Mouse (Mus musculus): ENCODE data around the gene Klk1. TPM values are rescaled to one million over a fixed set of nuclear protein-coding genes. Genes with fewer than 3 reads are reported as not detected.
"Not testable (repeated sequence)": the region's sequence is repeated elsewhere in the genome, so short reads cannot be mapped to it uniquely, and the experiment has no call there.

The Klk1 gene
- polyA plus RNA-seq, 1 experiment from 2014 or later: not detected

DNA sequence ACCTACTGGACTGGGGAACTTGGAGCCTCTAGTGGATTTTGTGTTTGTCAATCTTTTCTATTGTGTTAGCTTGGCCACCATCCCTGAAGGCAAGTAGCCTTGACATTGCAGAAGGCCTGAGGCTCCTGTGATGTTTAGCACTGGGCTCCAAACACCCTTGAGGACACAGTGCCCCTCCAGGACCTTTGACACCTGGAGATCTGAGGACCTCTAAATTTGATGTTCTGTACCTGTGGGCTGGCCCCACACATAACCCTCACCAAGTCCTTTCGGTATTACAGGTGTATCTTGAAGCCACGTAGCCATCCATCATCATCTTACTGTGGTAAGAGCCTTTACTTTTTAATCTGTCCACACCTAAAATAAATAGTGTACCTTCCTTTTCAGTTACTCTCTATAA lies 22.8 kb downstream of the Klk1 start:
- Histone ChIP-seq H3K4me2 (ENCODE audit: low read depth, low read length) (peak overlapping the region; percentile 70), H3K9me3 (ENCODE audit: control insufficient read depth, low read length) (no peaks in the 10 kb centered on the region), H3K9ac (replicated peaks; ENCODE audit: low read depth, low read length) (0 out of 2 replicates have a peak overlapping the region, but pooled peaks have one; percentile 90), H3K36me3 (ENCODE audit: control insufficient read depth, insufficient read depth, low read length) (peaks cover 24% of the 10 kb centered on the region), H3K27me3 (ENCODE audit: control insufficient read depth, insufficient read depth, low read length) (no peaks in the 10 kb centered on the region), H3K4me1 (ENCODE audit: control insufficient read depth, insufficient read depth, low read length) (peaks cover 17% of the 10 kb centered on the region; the same call in 1 of the 2 replicates), H3K27ac (ENCODE audit: low read depth, low read length) (no peak overlapping the region), H3K4me3 (ENCODE audit: low read depth, low read length) (peak overlapping the region; percentile 78)
- ATAC-seq (ENCODE audit: low read depth): no peak
- 97% methylated on average over 2 of the region's 2 CpGs for WGBS

DNA sequence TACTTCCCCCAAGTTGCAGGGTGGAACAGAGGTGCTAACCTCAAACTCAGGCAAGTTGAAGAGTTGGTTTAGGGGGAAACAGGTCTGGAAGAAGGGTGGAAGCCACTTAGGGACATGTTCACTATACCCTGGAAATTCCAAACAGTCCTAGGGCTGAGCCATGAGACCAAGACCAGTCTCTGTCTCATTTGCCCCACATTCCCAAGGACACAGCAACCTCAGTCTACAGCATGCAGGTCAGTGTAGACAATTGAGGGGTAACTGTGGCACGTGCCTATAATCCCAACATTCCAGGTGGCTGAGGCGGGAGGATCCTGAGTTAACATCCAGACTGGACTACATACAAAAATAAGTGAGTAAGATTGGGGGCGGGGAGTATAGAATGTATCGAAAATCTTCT lies 24.1 kb downstream of the Klk1 start:
- H3K36me3 ChIP-seq (ENCODE audit: control insufficient read depth, insufficient read depth, low read length): peaks cover 33% of the 10 kb centered on the region
- 97% methylated on average over 4 of the region's 4 CpGs for WGBS

DNA sequence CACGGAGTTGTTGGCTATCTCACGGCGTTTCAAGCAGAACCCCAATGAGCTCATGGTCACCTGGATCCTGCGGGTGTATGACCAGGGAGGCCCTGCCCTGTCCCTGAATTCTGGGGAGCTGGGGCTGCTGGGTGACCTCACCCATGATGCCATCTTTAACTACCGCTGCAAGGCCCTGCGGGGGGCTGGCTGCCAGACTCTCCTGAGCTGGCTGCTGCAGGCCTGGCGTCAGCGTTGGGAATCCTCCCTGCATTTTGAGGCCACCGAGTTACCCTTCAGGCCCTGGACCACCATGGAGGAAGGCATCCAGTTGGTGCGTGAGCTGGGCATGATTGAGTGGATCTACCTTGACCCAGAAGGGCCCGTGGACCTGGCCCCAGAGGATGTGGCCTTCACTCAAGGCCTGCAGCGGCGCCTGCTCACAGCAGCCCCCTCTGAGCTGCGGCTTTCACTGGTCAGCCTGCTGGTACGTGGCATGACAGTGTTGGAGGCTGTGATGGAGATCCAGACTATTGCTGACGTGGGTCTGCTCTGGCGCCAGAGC lies 25.6 kb downstream of the Klk1 start:
- not testable (repeated sequence) for H3K27me3 ChIP-seq (ENCODE audit: control insufficient read depth, insufficient read depth, low read length); H3K27ac ChIP-seq (ENCODE audit: low read depth, low read length); H3K4me2 ChIP-seq (ENCODE audit: low read depth, low read length); ATAC-seq (ENCODE audit: low read depth); H3K4me3 ChIP-seq (ENCODE audit: low read depth, low read length); H3K9ac ChIP-seq (replicated peaks; ENCODE audit: low read depth, low read length); H3K9me3 ChIP-seq (ENCODE audit: control insufficient read depth, low read length)
- H3K4me1 ChIP-seq (ENCODE audit: control insufficient read depth, insufficient read depth, low read length): peaks cover 13% of the 10 kb centered on the region; the same call in 1 of the 2 replicates
- peaks cover 33% of the 10 kb centered on the region for H3K36me3 ChIP-seq (ENCODE audit: control insufficient read depth, insufficient read depth, low read length)
- WGBS: 92% methylated on average over 17 of the region's 17 CpGs

More for the DNA sequence above, 24.1 kb downstream of the Klk1 start:
- Histone ChIP-seq H3K9me3 (ENCODE audit: control insufficient read depth, low read length) (no peaks in the 10 kb centered on the region), H3K4me3 (ENCODE audit: low read depth, low read length) (no peak overlapping the region), H3K9ac (replicated peaks; ENCODE audit: low read depth, low read length) (no peak overlapping the region), H3K4me2 (ENCODE audit: low read depth, low read length) (no peak overlapping the region), H3K27ac (ENCODE audit: low read depth, low read length) (no peak overlapping the region), H3K4me1 (ENCODE audit: control insufficient read depth, insufficient read depth, low read length) (peaks cover 17% of the 10 kb centered on the region; the same call in 1 of the 2 replicates), H3K27me3 (ENCODE audit: control insufficient read depth, insufficient read depth, low read length) (no peaks in the 10 kb centered on the region)
- no peak for ATAC-seq (ENCODE audit: low read depth)

DNA sequence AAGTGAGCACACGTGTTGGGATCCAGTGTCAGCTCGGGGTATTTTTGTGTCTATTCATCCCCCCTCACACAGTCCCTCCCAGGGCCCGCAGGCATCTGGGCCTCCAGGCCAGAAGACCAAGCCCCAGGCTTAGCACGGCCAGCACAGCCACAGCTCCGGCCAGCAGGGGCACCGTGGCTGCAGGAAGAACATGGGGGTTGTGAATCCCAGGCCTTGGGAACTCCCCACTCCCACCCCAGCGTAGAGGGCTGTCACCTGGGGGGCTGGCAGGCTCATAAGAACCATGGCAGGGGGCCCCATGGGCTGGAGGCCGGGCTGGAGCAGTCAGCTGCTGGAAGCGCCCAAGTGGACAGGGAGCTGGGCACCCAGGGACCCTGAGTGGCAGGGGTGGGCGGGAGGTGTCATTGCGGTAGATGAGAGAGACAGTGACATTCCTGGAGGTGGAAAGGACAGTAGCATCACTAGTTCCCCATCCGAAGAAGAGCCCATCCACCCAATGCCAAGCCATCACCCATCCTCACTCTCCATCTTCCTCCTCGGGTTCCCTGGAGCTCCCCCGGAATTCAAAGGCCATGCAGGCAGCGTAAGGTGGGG lies 28.0 kb downstream of the Klk1 start:
- Histone ChIP-seq H3K4me3 (ENCODE audit: low read depth, low read length) (no peak overlapping the region), H3K27ac (ENCODE audit: low read depth, low read length) (no peak overlapping the region), H3K9ac (replicated peaks; ENCODE audit: low read depth, low read length) (no peak overlapping the region), H3K4me2 (ENCODE audit: low read depth, low read length) (no peak overlapping the region), H3K36me3 (ENCODE audit: control insufficient read depth, insufficient read depth, low read length) (peaks cover 33% of the 10 kb centered on the region), H3K27me3 (ENCODE audit: control insufficient read depth, insufficient read depth, low read length) (no peaks in the 10 kb centered on the region), H3K4me1 (ENCODE audit: control insufficient read depth, insufficient read depth, low read length) (peaks cover 7% of the 10 kb centered on the region; the same call in 1 of the 2 replicates), H3K9me3 (ENCODE audit: control insufficient read depth, low read length) (no peaks in the 10 kb centered on the region)
- WGBS: 69% methylated on average over 15 of the region's 15 CpGs
- 0 out of 2 replicates have a peak, but pooled peaks have one; percentile 1 for ATAC-seq (ENCODE audit: low read depth)

DNA sequence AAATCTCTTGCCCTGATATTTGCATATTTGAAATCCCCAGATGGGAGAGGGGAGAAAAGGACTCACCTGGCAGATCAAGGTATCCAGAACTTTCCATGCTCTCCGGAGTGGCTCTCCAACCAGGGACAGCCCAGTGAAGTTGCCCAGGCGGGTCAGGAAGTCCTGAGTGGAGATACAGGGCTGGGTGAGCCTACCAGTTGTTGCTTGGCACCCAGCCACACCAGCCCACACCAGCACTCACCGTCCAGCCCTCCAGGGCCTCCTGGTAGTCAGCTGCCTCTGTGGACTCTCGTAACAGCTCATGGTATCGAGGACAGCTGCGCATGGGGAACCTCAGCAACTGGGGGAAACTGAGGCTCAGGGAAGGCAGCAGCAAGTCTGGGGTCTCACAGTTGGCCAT lies 29.8 kb downstream of the Klk1 start:
- ATAC-seq (ENCODE audit: low read depth): no peak
- no peak overlapping the region for H3K27ac ChIP-seq (ENCODE audit: low read depth, low read length)
- H3K4me1 ChIP-seq (ENCODE audit: control insufficient read depth, insufficient read depth, low read length): 0 out of 2 replicates have a peak, but pooled peaks cover under 1% of the 10 kb centered on the region
- H3K9ac ChIP-seq (replicated peaks; ENCODE audit: low read depth, low read length): no peak overlapping the region
- no peak overlapping the region for H3K4me2 ChIP-seq (ENCODE audit: low read depth, low read length)
- no peaks in the 10 kb centered on the region for H3K9me3 ChIP-seq (ENCODE audit: control insufficient read depth, low read length)
- no peak overlapping the region for H3K4me3 ChIP-seq (ENCODE audit: low read depth, low read length)
- H3K27me3 ChIP-seq (ENCODE audit: control insufficient read depth, insufficient read depth, low read length): no peaks in the 10 kb centered on the region
- H3K36me3 ChIP-seq (ENCODE audit: control insufficient read depth, insufficient read depth, low read length): peaks cover 22% of the 10 kb centered on the region
- 76% methylated on average over 6 of the region's 6 CpGs for WGBS

DNA sequence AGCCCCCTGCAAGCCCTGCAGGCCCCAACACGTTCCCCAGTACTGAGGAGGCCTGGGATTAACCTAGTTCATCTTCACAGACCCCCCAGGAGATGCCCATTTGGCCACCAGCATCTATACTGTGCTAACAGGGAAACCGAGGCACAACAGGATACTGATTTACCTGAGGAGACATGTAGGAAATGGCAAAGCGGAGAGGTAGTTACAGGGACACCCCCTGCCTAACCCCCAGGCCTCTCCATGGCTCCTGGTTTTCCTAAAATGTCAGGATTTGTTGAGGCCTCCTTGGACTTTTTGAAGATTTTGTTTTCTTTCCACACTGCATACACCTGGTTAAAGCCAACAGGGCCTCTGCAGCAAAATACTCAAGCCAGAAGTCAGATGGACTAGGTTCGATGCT lies 32.1 kb downstream of the Klk1 start, which contains the start of gene Acp4:
Gene Acp4 (minus strand): TSS at position 101 of the 400 bp plus-strand sequence.
- ATAC-seq (ENCODE audit: low read depth): no peak
- Histone ChIP-seq H3K27me3 (ENCODE audit: control insufficient read depth, insufficient read depth, low read length) (no peaks in the 10 kb centered on the region), H3K9ac (replicated peaks; ENCODE audit: low read depth, low read length) (no peak within 1 kb of the TSS), H3K4me3 (ENCODE audit: low read depth, low read length) (no peak within 1 kb of the TSS), H3K4me1 (ENCODE audit: control insufficient read depth, insufficient read depth, low read length) (no peaks in the 10 kb centered on the region), H3K27ac (ENCODE audit: low read depth, low read length) (no peak within 1 kb of the TSS), H3K9me3 (ENCODE audit: control insufficient read depth, low read length) (no peaks in the 10 kb centered on the region), H3K36me3 (ENCODE audit: control insufficient read depth, insufficient read depth, low read length) (peaks cover 16% of the 10 kb centered on the region; the same call in 1 of the 2 replicates), H3K4me2 (ENCODE audit: low read depth, low read length) (no peak within 1 kb of the TSS)
- WGBS: 82% methylated on average over 4 of the region's 4 CpGs

DNA sequence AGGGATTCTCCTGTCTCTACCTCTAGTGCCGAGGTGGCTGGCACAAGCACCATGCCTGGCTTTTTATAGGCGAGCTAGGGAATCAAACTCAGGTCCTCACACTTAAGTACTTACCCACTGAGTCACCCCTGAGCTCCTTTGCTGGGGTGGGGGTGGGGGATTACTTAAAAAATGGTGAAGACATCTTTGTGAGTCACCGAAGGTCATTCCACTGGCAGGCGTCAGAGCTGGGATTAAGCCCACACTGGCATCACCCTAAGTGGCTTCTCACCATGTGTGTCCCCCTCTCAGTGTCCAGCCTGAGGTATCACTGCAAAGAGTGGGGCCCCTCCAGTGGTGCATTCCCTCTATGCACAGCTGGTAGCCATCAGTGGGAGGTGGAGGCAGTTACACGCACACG lies 35.2 kb downstream of the Klk1 start:
- WGBS: 67% methylated on average over 6 of the region's 6 CpGs
- peaks cover 4% of the 10 kb centered on the region; the same call in 1 of the 2 replicates for H3K4me1 ChIP-seq (ENCODE audit: control insufficient read depth, insufficient read depth, low read length)
- ATAC-seq (ENCODE audit: low read depth): no peak

DNA sequence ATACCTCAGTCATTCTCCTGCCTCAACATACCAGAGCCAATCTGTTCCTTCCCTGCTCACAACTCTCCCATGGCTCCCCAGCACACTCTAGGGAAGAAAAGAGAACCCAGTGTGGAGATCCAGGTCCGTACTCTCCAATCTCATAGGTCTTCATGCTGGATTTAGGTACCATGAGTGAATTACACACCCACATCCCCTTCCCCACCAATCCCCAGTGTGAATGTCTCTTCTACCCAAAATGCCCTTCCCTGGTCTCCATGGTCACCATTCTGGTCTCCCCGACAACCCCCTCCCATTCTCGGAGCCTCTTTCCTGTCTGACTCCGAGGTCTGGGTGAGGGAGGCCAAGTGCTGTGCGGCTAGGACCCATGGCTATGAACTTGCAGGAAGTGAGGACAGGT lies 36.0 kb downstream of the Klk1 start, which contains the start of gene Gm15517:
Gene Gm15517 (plus strand): TSS at position 301 of the 400 bp plus-strand sequence.
- no peak within 1 kb of the TSS for H3K4me2 ChIP-seq (ENCODE audit: low read depth, low read length)
- WGBS: 51% methylated on average over 5 of the region's 5 CpGs
- H3K27ac ChIP-seq (ENCODE audit: low read depth, low read length): no peak within 1 kb of the TSS
- peaks cover 4% of the 10 kb centered on the region; the same call in 1 of the 2 replicates for H3K4me1 ChIP-seq (ENCODE audit: control insufficient read depth, insufficient read depth, low read length)
- ATAC-seq (ENCODE audit: low read depth): no peak
- no peaks in the 10 kb centered on the region for H3K36me3 ChIP-seq (ENCODE audit: control insufficient read depth, insufficient read depth, low read length)
- H3K9me3 ChIP-seq (ENCODE audit: control insufficient read depth, low read length): no peaks in the 10 kb centered on the region
- no peaks in the 10 kb centered on the region for H3K27me3 ChIP-seq (ENCODE audit: control insufficient read depth, insufficient read depth, low read length)
- H3K4me3 ChIP-seq (ENCODE audit: low read depth, low read length): no peak within 1 kb of the TSS
- no peak within 1 kb of the TSS for H3K9ac ChIP-seq (replicated peaks; ENCODE audit: low read depth, low read length)

More for the DNA sequence above, 35.2 kb downstream of the Klk1 start:
- Histone ChIP-seq H3K36me3 (ENCODE audit: control insufficient read depth, insufficient read depth, low read length) (no peaks in the 10 kb centered on the region), H3K9me3 (ENCODE audit: control insufficient read depth, low read length) (no peaks in the 10 kb centered on the region), H3K27me3 (ENCODE audit: control insufficient read depth, insufficient read depth, low read length) (no peaks in the 10 kb centered on the region), H3K4me3 (ENCODE audit: low read depth, low read length) (no peak overlapping the region), H3K27ac (ENCODE audit: low read depth, low read length) (no peak overlapping the region), H3K4me2 (ENCODE audit: low read depth, low read length) (no peak overlapping the region), H3K9ac (replicated peaks; ENCODE audit: low read depth, low read length) (no peak overlapping the region)
